Mouse (Mus musculus): ENCODE data around the gene Usp49. TPM values are rescaled to one million over a fixed set of nuclear protein-coding genes. Genes with fewer than 3 reads are reported as not detected.

Gene Usp49
- polyA plus RNA-seq, 1 experiment, result 2.5 TPM

GRCm38 (mm10) chr17:47672311-47673111 lies 42.0 kb downstream of the Usp49 start:
- Histone ChIP-seq H3K4me2 (ENCODE audit: low read depth) (no peak overlapping the region), H3K36me3 (ENCODE audit: control insufficient read depth, insufficient read depth) (no peaks in the 10 kb centered on the region), H3ac (ENCODE audit: control insufficient read depth, insufficient read length) (no peak overlapping the region), H3K27me3 (ENCODE audit: control insufficient read depth, insufficient read depth, insufficient read length) (no peaks in the 10 kb centered on the region), H3K4me3 (no peak overlapping the region), H3K79me2 (ENCODE audit: control insufficient read depth, insufficient read depth) (no peaks in the 10 kb centered on the region)
- TF ChIP-seq MYOD1 (IDR thresholded peaks at IDR 0.05; ENCODE audit: control insufficient read depth in 1 of 3, insufficient read length in 2 of 3, low read depth in 2 of 3) (no peak), TCF12 (IDR thresholded peaks at IDR 0.05; ENCODE audit: insufficient read depth, poor library complexity, severe bottlenecking) (no peak), USF1 (IDR thresholded peaks at IDR 0.05; ENCODE audit: low read depth) (no peak), TCF3 (IDR thresholded peaks at IDR 0.05; ENCODE audit: insufficient read length, low read depth) (no peak), SRF (IDR thresholded peaks at IDR 0.05; ENCODE audit: control insufficient read depth, insufficient read length, low read depth) (no peak), MYOG (IDR thresholded peaks at IDR 0.05; ENCODE audit: control insufficient read depth in 1 of 3, insufficient read depth in 1 of 3, insufficient read length in 2 of 3, low read depth in 2 of 3) (no peak), E2F4 (IDR thresholded peaks at IDR 0.05; ENCODE audit: insufficient read depth) (no peak), MAX (IDR thresholded peaks at IDR 0.05; ENCODE audit: low read depth) (no peak), POLR2AphosphoS2 (IDR thresholded peaks at IDR 0.05; ENCODE audit: insufficient read length, low read depth) (no peak), POLR2A (IDR thresholded peaks at IDR 0.05; ENCODE audit: insufficient read length, low read depth) (no peak), CEBPB (IDR thresholded peaks at IDR 0.05; ENCODE audit: insufficient read depth, poor library complexity, severe bottlenecking) (no peak), REST (IDR thresholded peaks at IDR 0.05; ENCODE audit: insufficient read depth, insufficient read length) (no peak)

GRCm38 (mm10) chr17:47676581-47676980 lies 46.1 kb downstream of the Usp49 start:
- Histone ChIP-seq H3K4me3 (no peak overlapping the region), H3ac (ENCODE audit: control insufficient read depth, insufficient read length) (no peak overlapping the region), H3K27me3 (ENCODE audit: control insufficient read depth, insufficient read depth, insufficient read length) (no peaks in the 10 kb centered on the region), H3K79me2 (ENCODE audit: control insufficient read depth, insufficient read depth) (no peaks in the 10 kb centered on the region), H3K36me3 (ENCODE audit: control insufficient read depth, insufficient read depth) (peaks cover 4% of the 10 kb centered on the region), H3K4me2 (ENCODE audit: low read depth) (no peak overlapping the region)
- TF ChIP-seq POLR2AphosphoS2 (IDR thresholded peaks at IDR 0.05; ENCODE audit: insufficient read length, low read depth) (no peak), MYOG (IDR thresholded peaks at IDR 0.05; ENCODE audit: control insufficient read depth in 1 of 3, insufficient read depth in 1 of 3, insufficient read length in 2 of 3, low read depth in 2 of 3) (no peak), TCF3 (IDR thresholded peaks at IDR 0.05; ENCODE audit: insufficient read length, low read depth) (no peak), CEBPB (IDR thresholded peaks at IDR 0.05; ENCODE audit: insufficient read depth, poor library complexity, severe bottlenecking) (no peak), MYOD1 (IDR thresholded peaks at IDR 0.05; ENCODE audit: control insufficient read depth in 1 of 3, insufficient read length in 2 of 3, low read depth in 2 of 3) (no peak), MAX (IDR thresholded peaks at IDR 0.05; ENCODE audit: low read depth) (no peak), SRF (IDR thresholded peaks at IDR 0.05; ENCODE audit: control insufficient read depth, insufficient read length, low read depth) (no peak), E2F4 (IDR thresholded peaks at IDR 0.05; ENCODE audit: insufficient read depth) (no peak), TCF12 (IDR thresholded peaks at IDR 0.05; ENCODE audit: insufficient read depth, poor library complexity, severe bottlenecking) (no peak), REST (IDR thresholded peaks at IDR 0.05; ENCODE audit: insufficient read depth, insufficient read length) (no peak), POLR2A (IDR thresholded peaks at IDR 0.05; ENCODE audit: insufficient read length, low read depth) (no peak), USF1 (IDR thresholded peaks at IDR 0.05; ENCODE audit: low read depth) (no peak)

GRCm38 (mm10) chr17:47678238-47678637 lies 47.7 kb downstream of the Usp49 start:
- no peaks in the 10 kb centered on the region for H3K27me3 ChIP-seq (ENCODE audit: control insufficient read depth, insufficient read depth, insufficient read length)
- peaks cover 11% of the 10 kb centered on the region for H3K36me3 ChIP-seq (ENCODE audit: control insufficient read depth, insufficient read depth)
- no peak overlapping the region for H3K4me3 ChIP-seq
- H3ac ChIP-seq (ENCODE audit: control insufficient read depth, insufficient read length), result no peak overlapping the region
- no peaks in the 10 kb centered on the region for H3K79me2 ChIP-seq (ENCODE audit: control insufficient read depth, insufficient read depth)
- TF ChIP-seq SRF (IDR thresholded peaks at IDR 0.05; ENCODE audit: control insufficient read depth, insufficient read length, low read depth), result no peak
- TF ChIP-seq MAX (IDR thresholded peaks at IDR 0.05; ENCODE audit: low read depth), result no peak
- TF ChIP-seq POLR2A (IDR thresholded peaks at IDR 0.05; ENCODE audit: insufficient read length, low read depth), result no peak
- no peak for TF ChIP-seq CEBPB (IDR thresholded peaks at IDR 0.05; ENCODE audit: insufficient read depth, poor library complexity, severe bottlenecking)
- no peak for TF ChIP-seq TCF12 (IDR thresholded peaks at IDR 0.05; ENCODE audit: insufficient read depth, poor library complexity, severe bottlenecking)
- TF ChIP-seq MYOD1 (IDR thresholded peaks at IDR 0.05; ENCODE audit: control insufficient read depth in 1 of 3, insufficient read length in 2 of 3, low read depth in 2 of 3), result no peak
- no peak overlapping the region for H3K4me2 ChIP-seq (ENCODE audit: low read depth)

GRCm38 (mm10) chr17:47678702-47679101 lies 48.2 kb downstream of the Usp49 start:
- peaks cover 11% of the 10 kb centered on the region for H3K36me3 ChIP-seq (ENCODE audit: control insufficient read depth, insufficient read depth)
- no peak overlapping the region for H3K4me2 ChIP-seq (ENCODE audit: low read depth)
- no peak for TF ChIP-seq MAX (IDR thresholded peaks at IDR 0.05; ENCODE audit: low read depth)
- TF ChIP-seq POLR2A (IDR thresholded peaks at IDR 0.05; ENCODE audit: insufficient read length, low read depth), result no peak
- TF ChIP-seq CEBPB (IDR thresholded peaks at IDR 0.05; ENCODE audit: insufficient read depth, poor library complexity, severe bottlenecking), result no peak
- no peak for TF ChIP-seq TCF12 (IDR thresholded peaks at IDR 0.05; ENCODE audit: insufficient read depth, poor library complexity, severe bottlenecking)
- no peak for TF ChIP-seq REST (IDR thresholded peaks at IDR 0.05; ENCODE audit: insufficient read depth, insufficient read length)
- TF ChIP-seq SRF (IDR thresholded peaks at IDR 0.05; ENCODE audit: control insufficient read depth, insufficient read length, low read depth), result no peak
- TF ChIP-seq E2F4 (IDR thresholded peaks at IDR 0.05; ENCODE audit: insufficient read depth), result no peak
- no peaks in the 10 kb centered on the region for H3K79me2 ChIP-seq (ENCODE audit: control insufficient read depth, insufficient read depth)
- no peak overlapping the region for H3ac ChIP-seq (ENCODE audit: control insufficient read depth, insufficient read length)
- no peaks in the 10 kb centered on the region for H3K27me3 ChIP-seq (ENCODE audit: control insufficient read depth, insufficient read depth, insufficient read length)
- H3K4me3 ChIP-seq, result no peak overlapping the region

Measured in myocyte (in vitro differentiated cells).